Mouse (Mus musculus): ENCODE measurements at regions not wholly inside any gene's neighbourhood (a gene's known extent, or its start where the extent isn't known, plus 50 kb on each side); places are given as distances from the start of the nearest gene placed in this dataset.

GRCm38 (mm10) chr4:56506786-56507185 lies 233.1 kb upstream of the Gm26657 start:
- Histone ChIP-seq H3K36me3 (replicated peaks; ENCODE audit: low read length) (no peaks in the 10 kb centered on the region), H3K9me3 (no peaks in the 10 kb centered on the region), H3K27me3 (replicated peaks) (no peaks in the 10 kb centered on the region), H3K4me3 (replicated peaks) (no peak overlapping the region), H3K4me1 (no peaks in the 10 kb centered on the region)
- TF ChIP-seq GATA1 (IDR thresholded peaks at IDR 0.05; ENCODE audit: borderline replicate concordance, low read length) (no peak), FLI1 (IDR thresholded peaks at IDR 0.05; ENCODE audit: low read length) (no peak)

GRCm38 (mm10) chr4:56506067-56506466 lies 233.8 kb upstream of the Gm26657 start:
- H3K36me3 ChIP-seq (replicated peaks; ENCODE audit: low read length): no peaks in the 10 kb centered on the region
- H3K27me3 ChIP-seq (replicated peaks): no peaks in the 10 kb centered on the region
- no peak overlapping the region for H3K4me3 ChIP-seq (replicated peaks)
- no peaks in the 10 kb centered on the region for H3K4me1 ChIP-seq
- TF ChIP-seq GATA1 (IDR thresholded peaks at IDR 0.05; ENCODE audit: borderline replicate concordance, low read length) (no peak), FLI1 (IDR thresholded peaks at IDR 0.05; ENCODE audit: low read length) (no peak)
- H3K9me3 ChIP-seq: no peaks in the 10 kb centered on the region

DNA sequence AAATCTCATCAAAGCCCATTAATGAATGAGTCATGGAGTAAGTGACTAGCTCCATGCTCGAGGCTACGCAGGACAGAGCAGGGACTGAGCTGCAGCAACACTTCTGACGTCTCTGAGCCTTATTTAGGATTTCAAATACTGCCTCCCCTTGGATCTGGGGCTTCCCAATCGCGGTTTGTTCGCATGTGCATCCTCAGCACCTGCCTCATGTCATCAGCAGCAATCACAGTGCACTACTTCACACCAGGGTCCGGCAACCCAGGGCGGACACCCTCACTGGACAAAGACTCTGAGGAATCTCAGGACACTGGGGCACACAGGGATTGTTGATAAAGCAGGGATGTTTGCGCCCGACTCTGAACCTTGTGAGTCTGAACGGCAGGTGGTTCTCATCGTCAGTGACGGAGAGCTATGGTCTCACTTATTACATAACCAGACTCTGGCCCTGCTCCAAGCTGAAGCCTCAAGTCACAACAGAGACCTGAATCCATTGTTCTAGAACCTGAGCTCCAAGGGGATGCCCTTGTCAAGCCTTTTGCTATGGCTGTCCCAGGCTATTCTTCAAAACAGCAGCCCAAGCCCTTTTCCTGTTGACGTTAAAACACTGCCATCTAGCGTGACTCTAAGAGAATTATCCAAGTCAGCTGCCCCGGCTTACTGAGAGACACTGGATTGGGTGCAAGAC lies 247.2 kb upstream of the Gm26657 start:
- no peaks in the 10 kb centered on the region for H3K36me3 ChIP-seq (replicated peaks; ENCODE audit: low read length)
- H3K4me1 ChIP-seq: no peaks in the 10 kb centered on the region
- no peak for TF ChIP-seq GATA1 (IDR thresholded peaks at IDR 0.05; ENCODE audit: borderline replicate concordance, low read length)
- TF ChIP-seq FLI1 (IDR thresholded peaks at IDR 0.05; ENCODE audit: low read length): no peak
- no peaks in the 10 kb centered on the region for H3K27me3 ChIP-seq (replicated peaks)
- H3K4me3 ChIP-seq (replicated peaks): no peak overlapping the region
- no peaks in the 10 kb centered on the region for H3K9me3 ChIP-seq

DNA sequence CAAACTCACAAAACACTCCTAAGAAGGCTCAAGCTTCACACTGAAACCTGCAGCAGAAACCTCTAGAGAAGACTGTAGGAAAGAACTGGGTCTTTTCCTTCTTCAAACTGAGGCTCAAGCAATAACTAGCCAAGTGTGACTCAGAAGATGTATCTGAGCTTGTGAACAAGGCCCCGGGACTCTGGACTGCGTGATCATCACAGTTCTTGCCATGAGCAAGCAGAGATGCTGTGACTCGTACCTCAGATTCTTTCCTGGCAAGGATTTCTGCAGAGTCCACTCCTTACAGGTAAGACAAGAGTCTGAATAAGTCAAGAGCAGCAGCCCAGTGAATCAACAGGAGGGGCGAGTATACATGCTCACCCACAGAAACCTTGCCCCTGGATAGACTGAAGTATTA lies 250.5 kb upstream of the Gm26657 start:
- H3K27me3 ChIP-seq (replicated peaks): no peaks in the 10 kb centered on the region
- TF ChIP-seq FLI1 (IDR thresholded peaks at IDR 0.05; ENCODE audit: low read length) (no peak), GATA1 (IDR thresholded peaks at IDR 0.05; ENCODE audit: borderline replicate concordance, low read length) (no peak)
- no peaks in the 10 kb centered on the region for H3K4me1 ChIP-seq
- no peaks in the 10 kb centered on the region for H3K36me3 ChIP-seq (replicated peaks; ENCODE audit: low read length)
- H3K9me3 ChIP-seq: peaks cover 7% of the 10 kb centered on the region; the same call in 1 of the 2 replicates
- H3K4me3 ChIP-seq (replicated peaks): no peak overlapping the region

GRCm38 (mm10) chr4:56483708-56484107 lies 256.2 kb upstream of the Gm26657 start:
- H3K9me3 ChIP-seq: peaks cover 7% of the 10 kb centered on the region; the same call in 1 of the 2 replicates
- no peaks in the 10 kb centered on the region for H3K36me3 ChIP-seq (replicated peaks; ENCODE audit: low read length)
- H3K27me3 ChIP-seq (replicated peaks): no peaks in the 10 kb centered on the region
- no peak overlapping the region for H3K4me3 ChIP-seq (replicated peaks)
- TF ChIP-seq FLI1 (IDR thresholded peaks at IDR 0.05; ENCODE audit: low read length): no peak
- no peak for TF ChIP-seq GATA1 (IDR thresholded peaks at IDR 0.05; ENCODE audit: borderline replicate concordance, low read length)
- H3K4me1 ChIP-seq: no peaks in the 10 kb centered on the region

GRCm38 (mm10) chr4:56456788-56457187 lies 283.1 kb upstream of the Gm26657 start:
- H3K9me3 ChIP-seq: no peaks in the 10 kb centered on the region
- H3K4me1 ChIP-seq: no peaks in the 10 kb centered on the region
- no peaks in the 10 kb centered on the region for H3K27me3 ChIP-seq (replicated peaks)
- H3K36me3 ChIP-seq (replicated peaks; ENCODE audit: low read length): no peaks in the 10 kb centered on the region
- TF ChIP-seq FLI1 (IDR thresholded peaks at IDR 0.05; ENCODE audit: low read length): no peak
- no peak for TF ChIP-seq GATA1 (IDR thresholded peaks at IDR 0.05; ENCODE audit: borderline replicate concordance, low read length)
- H3K4me3 ChIP-seq (replicated peaks): no peak overlapping the region

- no peak for TF ChIP-seq GATA1 (IDR thresholded peaks at IDR 0.05; ENCODE audit: borderline replicate concordance, low read length)
- no peak for TF ChIP-seq FLI1 (IDR thresholded peaks at IDR 0.05; ENCODE audit: low read length)
- Histone ChIP-seq H3K27me3 (replicated peaks) (no peaks in the 10 kb centered on the region), H3K9me3 (peaks cover 3% of the 10 kb centered on the region; the same call in 1 of the 2 replicates), H3K4me3 (replicated peaks) (no peak overlapping the region), H3K4me1 (no peaks in the 10 kb centered on the region), H3K36me3 (replicated peaks; ENCODE audit: low read length) (no peaks in the 10 kb centered on the region)
These were observed 318.3 kb upstream of the Gm26657 start for GRCm38 (mm10) chr4:56421575-56421974.

DNA sequence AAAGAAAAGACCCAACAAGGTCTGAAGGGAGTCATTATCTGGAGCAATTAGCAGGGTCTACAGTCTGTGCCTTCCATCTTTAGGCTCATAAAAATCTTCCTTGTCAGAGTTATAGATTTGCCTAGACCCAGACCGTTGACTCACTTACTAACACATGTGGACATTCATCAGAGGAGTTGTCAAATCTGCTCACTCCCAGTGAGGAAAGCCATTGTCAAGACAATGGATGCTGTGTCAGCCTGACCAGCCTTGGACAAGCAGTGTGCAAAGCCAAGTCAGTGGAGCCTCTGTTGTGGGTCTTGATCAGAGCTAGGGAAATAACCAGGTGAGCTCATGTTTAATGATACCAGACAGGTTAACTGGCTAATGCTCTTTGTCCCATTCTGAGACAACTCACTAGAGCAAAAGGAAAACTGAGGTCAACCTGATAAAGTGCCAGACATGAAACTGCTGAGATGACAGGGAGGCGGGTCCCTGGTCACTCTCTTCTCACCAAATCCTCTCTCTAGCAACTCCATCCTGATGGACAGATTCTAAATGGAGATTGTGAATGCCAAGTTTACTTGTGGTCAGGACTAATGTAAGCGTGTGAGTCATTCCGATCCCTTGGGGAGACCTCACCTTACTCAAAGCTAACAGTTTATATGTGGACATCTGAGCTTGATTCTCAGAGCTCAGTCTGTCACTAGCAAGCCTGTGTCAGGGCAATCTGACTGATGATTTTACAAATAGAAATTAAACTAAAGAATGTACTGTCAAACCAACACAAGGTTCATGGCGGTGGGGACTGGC lies 320.6 kb upstream of the Gm26657 start:
- H3K9me3 ChIP-seq: peaks cover 3% of the 10 kb centered on the region; the same call in 1 of the 2 replicates
- H3K36me3 ChIP-seq (replicated peaks; ENCODE audit: low read length): no peaks in the 10 kb centered on the region
- H3K4me1 ChIP-seq: no peaks in the 10 kb centered on the region
- no peaks in the 10 kb centered on the region for H3K27me3 ChIP-seq (replicated peaks)
- no peak overlapping the region for H3K4me3 ChIP-seq (replicated peaks)
- TF ChIP-seq GATA1 (IDR thresholded peaks at IDR 0.05; ENCODE audit: borderline replicate concordance, low read length) (no peak), FLI1 (IDR thresholded peaks at IDR 0.05; ENCODE audit: low read length) (no peak)

GRCm38 (mm10) chr4:56411024-56411636 lies 328.7 kb upstream of the Gm26657 start:
- Histone ChIP-seq H3K4me1 (no peaks in the 10 kb centered on the region), H3K9me3 (no peaks in the 10 kb centered on the region), H3K27me3 (replicated peaks) (no peaks in the 10 kb centered on the region), H3K4me3 (replicated peaks) (no peak overlapping the region), H3K36me3 (replicated peaks; ENCODE audit: low read length) (no peaks in the 10 kb centered on the region)
- TF ChIP-seq FLI1 (IDR thresholded peaks at IDR 0.05; ENCODE audit: low read length) (no peak), GATA1 (IDR thresholded peaks at IDR 0.05; ENCODE audit: borderline replicate concordance, low read length) (no peak)

GRCm38 (mm10) chr4:56393793-56394192 lies 346.1 kb upstream of the Gm26657 start:
- Histone ChIP-seq H3K4me3 (replicated peaks) (no peak overlapping the region), H3K9me3 (0 out of 2 replicates have a peak, but pooled peaks cover 3% of the 10 kb centered on the region), H3K4me1 (no peaks in the 10 kb centered on the region), H3K36me3 (replicated peaks; ENCODE audit: low read length) (no peaks in the 10 kb centered on the region), H3K27me3 (replicated peaks) (no peaks in the 10 kb centered on the region)
- TF ChIP-seq GATA1 (IDR thresholded peaks at IDR 0.05; ENCODE audit: borderline replicate concordance, low read length) (no peak), FLI1 (IDR thresholded peaks at IDR 0.05; ENCODE audit: low read length) (no peak)
